Mouse (Mus musculus) ES-Bruce4 (cell line): ENCODE results near the gene Kcne1. TPM values are rescaled to one million over a fixed set of nuclear protein-coding genes. Genes with fewer than 3 reads are reported as not detected.

Source experiments
- H3K27ac ChIP-seq: 2 replicates; pipeline ENCODE4 v1.5.1; 2012; ENCODE audit warnings: low read length, inconsistent platforms; ENCODE audit not compliant: insufficient read depth
- H3K27me3 ChIP-seq: 2 replicates; pipeline ENCODE4 v1.6.1; 2012; ENCODE audit warnings: mild to moderate bottlenecking, low read length, inconsistent platforms; ENCODE audit not compliant: control insufficient read depth, poor library complexity, insufficient read depth, severe bottlenecking
- H3K36me3 ChIP-seq: 2 replicates; pipeline ENCODE4 v1.6.1; 2012; ENCODE audit warnings: inconsistent platforms, mild to moderate bottlenecking, low read length, moderate library complexity; ENCODE audit not compliant: control insufficient read depth, poor library complexity, insufficient read depth, severe bottlenecking
- H3K4me1 ChIP-seq: one replicate; pipeline ENCODE4 v1.8.1; 2011; ENCODE audit warnings: low read length; ENCODE audit not compliant: control insufficient read depth, insufficient read depth
- H3K4me3 ChIP-seq: 2 replicates; pipeline ENCODE4 v1.5.1; 2011; ENCODE audit warnings: low read depth, mild to moderate bottlenecking, low read length
- H3K9ac ChIP-seq: 2 replicates; pipeline ENCODE4 v1.6.1; 2012; ENCODE audit warnings: low read depth, mild to moderate bottlenecking, inconsistent platforms; ENCODE audit not compliant: poor library complexity, severe bottlenecking
- H3K9me3 ChIP-seq: replicated peaks from 2 replicates; pipeline ENCODE4 v1.6.1; 2012; ENCODE audit warnings: mild to moderate bottlenecking, low read length, inconsistent platforms; ENCODE audit not compliant: control insufficient read depth, poor library complexity, insufficient read depth, severe bottlenecking
- CTCF ChIP-seq: IDR thresholded peaks from one replicate; pipeline ENCODE4 v1.8.1; 2011; ENCODE audit warnings: low read depth, low read length
- EP300 ChIP-seq: IDR thresholded peaks from 2 replicates; pipeline ENCODE4 v1.6.1; 2011; ENCODE audit warnings: low read depth, low read length; ENCODE audit not compliant: insufficient read depth
- POLR2A ChIP-seq: IDR thresholded peaks from one replicate; pipeline ENCODE4 v1.8.1; 2011; ENCODE audit warnings: low read length; ENCODE audit not compliant: insufficient read depth
- polyA plus RNA-seq: library from polyadenylated mRNA; stranded (reverse); fragments of >200 nt; gene quantifications from 2 replicates; pipeline ENCODE4 v1.2.4, GENCODE M21; 2011; ENCODE audit warnings: low read depth; ENCODE audit not compliant: missing spikeins, insufficient read depth, insufficient read length

Gene Kcne1
- polyA plus RNA-seq, 1 experiment = not detected

DNA sequence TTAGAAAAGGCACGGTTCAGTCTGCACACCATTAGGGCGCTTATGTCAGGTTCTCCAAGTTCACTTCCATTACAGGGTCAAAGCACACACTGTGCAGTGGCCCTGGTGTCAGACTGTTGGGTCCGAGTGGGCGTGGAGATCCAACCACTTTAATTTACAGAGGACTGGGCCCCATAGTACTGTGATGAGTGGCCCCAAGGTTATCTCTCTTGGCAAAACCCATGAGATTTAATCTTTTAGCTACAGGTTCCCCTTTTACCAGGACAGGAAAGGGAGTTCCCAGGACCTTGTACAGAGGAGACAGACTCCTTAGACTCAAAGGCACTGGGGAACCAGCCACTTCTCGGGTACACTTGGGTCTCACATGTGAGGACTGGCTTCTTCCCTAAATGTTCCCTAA is 3.9 kb downstream of the Kcne1 start:
- no peak for TF ChIP-seq POLR2A
- no peak for TF ChIP-seq EP300
- TF ChIP-seq CTCF = no peak
- Histone ChIP-seq H3K9me3 (no peaks in the 10 kb centered on the region), H3K36me3 (no peaks in the 10 kb centered on the region), H3K27ac (no peak overlapping the region), H3K9ac (no peak overlapping the region), H3K27me3 (no peaks in the 10 kb centered on the region), H3K4me1 (no peaks in the 10 kb centered on the region), H3K4me3 (no peak overlapping the region)

DNA sequence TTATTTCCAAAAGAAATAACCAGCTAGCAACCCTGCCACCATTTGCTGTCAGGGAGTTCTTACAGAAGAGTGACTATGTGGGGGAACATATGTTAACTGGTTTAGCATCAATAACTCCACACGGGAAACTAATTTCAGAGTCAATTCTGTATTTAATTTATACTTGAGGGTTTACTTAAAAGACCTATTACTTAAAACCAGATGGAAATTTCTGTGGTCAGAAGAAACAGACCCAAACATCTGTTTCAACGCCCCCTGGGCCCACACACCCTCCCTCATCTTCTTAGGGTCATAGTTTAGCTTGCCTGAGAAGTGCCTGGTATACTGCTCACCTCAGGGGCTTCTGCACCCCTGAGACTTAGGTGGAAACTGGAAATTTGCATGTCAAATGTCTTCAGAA is 5.4 kb downstream of the Kcne1 start:
- no peaks in the 10 kb centered on the region for H3K27me3 ChIP-seq
- no peak overlapping the region for H3K27ac ChIP-seq
- H3K4me3 ChIP-seq = no peak overlapping the region
- H3K9ac ChIP-seq = no peak overlapping the region
- no peaks in the 10 kb centered on the region for H3K36me3 ChIP-seq
- no peak for TF ChIP-seq EP300
- TF ChIP-seq POLR2A = no peak
- H3K9me3 ChIP-seq = no peaks in the 10 kb centered on the region
- no peaks in the 10 kb centered on the region for H3K4me1 ChIP-seq

DNA sequence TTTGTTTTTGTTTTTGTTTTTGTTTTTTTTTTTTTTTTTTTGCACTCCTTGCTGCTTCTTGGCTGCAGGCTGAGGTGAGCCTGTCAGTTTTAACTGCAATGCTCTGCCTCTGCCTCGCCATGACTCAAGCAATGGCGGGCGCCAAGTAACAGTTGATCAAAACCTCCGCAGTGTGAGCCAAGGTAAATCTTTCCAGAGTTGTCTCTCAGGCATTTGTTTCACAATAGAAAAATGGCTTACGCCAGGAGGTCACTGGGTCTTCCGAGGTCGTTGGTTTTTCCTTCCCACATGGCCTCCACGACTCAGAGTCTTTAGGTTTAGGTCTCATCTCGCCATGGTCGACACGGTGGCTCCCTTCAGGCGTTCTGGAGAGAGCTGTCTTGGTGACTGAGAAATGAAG is 6.0 kb downstream of the Kcne1 start:
- Histone ChIP-seq H3K4me3 (no peak overlapping the region), H3K27ac (no peak overlapping the region), H3K9me3 (no peaks in the 10 kb centered on the region), H3K27me3 (no peaks in the 10 kb centered on the region), H3K4me1 (no peaks in the 10 kb centered on the region), H3K36me3 (no peaks in the 10 kb centered on the region), H3K9ac (no peak overlapping the region)
- no peak for TF ChIP-seq POLR2A
- no peak for TF ChIP-seq CTCF
- no peak for TF ChIP-seq EP300

DNA sequence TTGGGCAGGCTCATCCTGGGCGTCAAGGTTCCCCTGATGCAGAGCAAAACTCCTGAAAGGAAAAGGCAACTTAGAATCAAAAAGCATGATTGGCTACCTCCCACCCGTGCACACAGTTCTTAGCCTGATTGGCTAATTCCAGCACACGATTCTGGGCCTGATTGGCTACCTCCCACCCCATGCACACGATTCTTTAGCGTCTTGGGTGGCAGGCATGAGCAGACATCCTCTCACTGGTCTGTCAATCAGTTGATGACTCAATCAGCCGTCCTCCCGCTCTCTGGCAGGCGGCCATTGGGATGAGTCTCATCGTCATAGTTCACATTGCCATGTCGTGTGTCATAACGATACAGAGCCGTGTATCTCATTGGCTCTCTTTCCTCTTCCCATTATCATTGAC is 10.3 kb downstream of the Kcne1 start:
- no peaks in the 10 kb centered on the region for H3K4me1 ChIP-seq
- TF ChIP-seq EP300 = no peak
- TF ChIP-seq CTCF = no peak
- TF ChIP-seq POLR2A = no peak

DNA sequence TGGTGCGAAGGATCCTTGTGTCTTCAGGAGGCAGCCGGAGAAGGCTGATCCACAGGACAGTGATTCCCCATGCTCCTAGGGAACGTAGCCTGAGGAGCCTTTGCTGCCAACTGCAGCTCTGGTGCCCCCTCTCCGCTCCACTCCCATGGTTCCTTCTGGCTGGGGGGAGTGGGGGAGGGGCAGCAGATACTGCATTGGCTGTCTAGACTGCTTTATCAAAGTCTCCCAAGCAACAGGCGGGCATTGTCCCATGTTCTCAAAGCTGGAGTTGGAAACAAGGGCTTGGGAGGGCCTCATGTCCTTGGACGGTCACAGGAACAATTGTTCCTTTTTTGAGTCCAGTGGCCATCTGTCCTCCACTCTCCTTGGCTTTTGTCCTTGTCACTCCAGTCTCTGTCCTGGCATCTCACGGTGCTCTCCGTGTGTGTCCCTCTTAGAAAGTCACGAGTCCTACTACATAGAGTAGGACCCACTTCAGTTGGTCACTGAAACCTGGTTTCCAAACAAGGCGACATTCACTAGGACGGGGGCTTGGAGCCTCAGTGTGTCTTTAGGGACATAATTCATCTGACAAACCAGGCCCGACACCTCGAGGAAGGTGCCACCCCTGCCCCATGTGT is 12.9 kb downstream of the Kcne1 start:
- no peak overlapping the region for H3K9ac ChIP-seq
- no peaks in the 10 kb centered on the region for H3K9me3 ChIP-seq
- TF ChIP-seq EP300 = no peak
- TF ChIP-seq POLR2A = no peak
- no peak for TF ChIP-seq CTCF
- H3K36me3 ChIP-seq = no peaks in the 10 kb centered on the region
- no peaks in the 10 kb centered on the region for H3K4me1 ChIP-seq
- H3K27me3 ChIP-seq = no peaks in the 10 kb centered on the region
- H3K27ac ChIP-seq = no peak overlapping the region
- H3K4me3 ChIP-seq = no peak overlapping the region

More for the DNA sequence above, 10.3 kb downstream of the Kcne1 start:
- no peaks in the 10 kb centered on the region for H3K9me3 ChIP-seq
- H3K4me3 ChIP-seq = no peak overlapping the region
- no peak overlapping the region for H3K27ac ChIP-seq
- H3K27me3 ChIP-seq = no peaks in the 10 kb centered on the region
- no peak overlapping the region for H3K9ac ChIP-seq
- no peaks in the 10 kb centered on the region for H3K36me3 ChIP-seq

DNA sequence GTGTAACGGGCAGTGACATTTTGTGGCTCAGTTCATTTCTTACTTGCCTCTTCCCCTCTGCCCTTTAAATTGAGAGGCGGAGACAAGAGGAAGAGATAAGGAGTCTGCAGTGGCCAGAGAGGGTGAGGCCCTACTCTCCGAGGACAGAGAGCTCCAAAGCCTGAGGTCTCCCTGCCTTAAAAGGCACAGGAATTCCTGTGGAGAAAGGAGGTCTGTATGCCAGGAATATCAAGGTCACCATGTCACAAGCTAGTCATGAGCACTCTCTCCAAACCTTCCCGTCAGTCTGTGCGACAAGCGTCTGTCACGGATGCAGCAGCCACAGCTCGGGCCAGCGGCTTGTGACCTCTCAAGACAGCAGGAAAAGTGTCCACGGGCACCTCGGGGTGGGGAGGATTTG is 14.1 kb downstream of the Kcne1 start:
- no peak overlapping the region for H3K27ac ChIP-seq

More for the DNA sequence above, 14.1 kb downstream of the Kcne1 start:
- Histone ChIP-seq H3K4me1 (no peaks in the 10 kb centered on the region), H3K4me3 (no peak overlapping the region), H3K36me3 (no peaks in the 10 kb centered on the region), H3K9ac (no peak overlapping the region), H3K9me3 (no peaks in the 10 kb centered on the region), H3K27me3 (no peaks in the 10 kb centered on the region)
- no peak for TF ChIP-seq EP300
- TF ChIP-seq POLR2A = no peak
- no peak for TF ChIP-seq CTCF
